Mouse (Mus musculus) gastrocnemius, postnatal 36 days (tissue): Measurements from ENCODE around the gene Rps11. TPM values are rescaled to one million over a fixed set of nuclear protein-coding genes. Genes with fewer than 3 reads are reported as not detected.

Source experiments
- microRNA-seq, 2 experiments: library from miRNA; unstranded; fragments of <30 nt; microRNA quantifications; one replicate each; pipeline ENCODE4 v1.2.0; 2021
- total RNA-seq, 2 experiments: library from RNA; stranded (reverse); gene quantifications; 2 replicates each; pipeline ENCODE4 v1.2.3; 2021

Gene Rps11
- total RNA-seq, 2 experiments from 2014 or later: 388 to 460 TPM

Small RNA genes lying within 50 kb of the gene (microRNA-seq; reads per million reads assigned to microRNA genes)
- 726 to 763 reads per million in 2 experiments for gene Mir150
- gene Mir5121: 15.8 to 16.3 reads per million in 2 experiments
- gene Mir7055: 0 reads per million in 2 experiments

Other genes with a start within 250 kb of the Rps11 start
- 10 to 100 TPM; 54.0 to 57.5 TPM for gene Med25, start 231.7 kb downstream of the Rps11 start, total RNA-seq
- gene Fuz, start 228.4 kb downstream of the Rps11 start, total RNA-seq: 10 to 100 TPM; 17.3 to 18.1 TPM
- 10 to 100 TPM; 55.0 to 56.3 TPM for gene Ap2a1, start 194.9 kb downstream of the Rps11 start, total RNA-seq
- gene Tsks, start 181.2 kb downstream of the Rps11 start, total RNA-seq: not detected
- gene Cpt1c, start 149.6 kb downstream of the Rps11 start, total RNA-seq: 1 to 10 TPM; 1.2 to 1.8 TPM
- gene Prmt1, start 137.9 kb downstream of the Rps11 start, total RNA-seq: 100 to 1,000 TPM; 105 to 123 TPM
- gene Irf3, start 126.8 kb downstream of the Rps11 start, total RNA-seq: 10 to 100 TPM; 18.3 to 20.3 TPM
- gene Bcl2l12, start 125.7 kb downstream of the Rps11 start, total RNA-seq: 1 to 10 TPM; 8.0 to 8.9 TPM
- 10 to 100 TPM; 36.9 to 40.2 TPM for gene Scaf1, start 108.1 kb downstream of the Rps11 start, total RNA-seq
- gene Rras, start 106.5 kb downstream of the Rps11 start, total RNA-seq: 10 to 100 TPM; 20.6 to 21.8 TPM
- 10 to 100 TPM; 11.3 to 14.1 TPM for gene Prr12, start 71.6 kb downstream of the Rps11 start, total RNA-seq
- 10 to 100 TPM; 29.0 to 30.8 TPM for gene Nosip, start 62.0 kb downstream of the Rps11 start, total RNA-seq
- 1 to 10 TPM; 8.0 to 8.8 TPM for gene Prrg2, start 61.8 kb downstream of the Rps11 start, total RNA-seq
- 10 to 100 TPM; 17.3 to 20.9 TPM for gene Rcn3, start 32.2 kb downstream of the Rps11 start, total RNA-seq
- 10 to 100 TPM; 39.2 to 40.0 TPM for gene Fcgrt, start 20.6 kb downstream of the Rps11 start, total RNA-seq
- 100 to 1,000 TPM; 488 to 598 TPM for gene Rpl13a, start 4.3 kb upstream of the Rps11 start, total RNA-seq
- not detected for gene Gm45713, start 11.8 kb upstream of the Rps11 start, total RNA-seq
- 1 to 10 TPM; 2.8 to 4.0 TPM for gene Flt3l, start 12.0 kb upstream of the Rps11 start, total RNA-seq
- 10 to 100 TPM; 28.6 to 36.2 TPM for gene Pih1d1, start 29.9 kb upstream of the Rps11 start, total RNA-seq
- gene Aldh16a1, start 30.1 kb upstream of the Rps11 start, total RNA-seq: 10 to 100 TPM; 10.6 to 14.3 TPM
- gene Slc17a7, start 39.5 kb upstream of the Rps11 start, total RNA-seq: under 1 TPM; 0.76 to 0.79 TPM
- not detected for gene Gfy, start 55.1 kb upstream of the Rps11 start, total RNA-seq
- gene Pth2, start 56.6 kb upstream of the Rps11 start, total RNA-seq: not detected
- gene Ccdc155, start 80.5 kb upstream of the Rps11 start, total RNA-seq: not detected
- not detected for gene Dkkl1, start 87.7 kb upstream of the Rps11 start, total RNA-seq
- gene Tead2, start 91.3 kb upstream of the Rps11 start, total RNA-seq: 1 to 10 TPM; 2.7 to 3.3 TPM
- gene Cd37, start 114.7 kb upstream of the Rps11 start, total RNA-seq: 1 to 10 TPM in 1 of 2 experiments, under 1 TPM in 1; 0.79 to 1.5 TPM
- gene Slc6a16, start 116.6 kb upstream of the Rps11 start, total RNA-seq: not detected
- gene Slc6a21, start 153.1 kb upstream of the Rps11 start, total RNA-seq: not detected
- 10 to 100 TPM; 20.1 to 20.7 TPM for gene Trpm4, start 209.3 kb upstream of the Rps11 start, total RNA-seq
- gene Hrc, start 210.9 kb upstream of the Rps11 start, total RNA-seq: 100 to 1,000 TPM; 818 to 890 TPM
- under 1 TPM; 0.07 to 0.08 TPM for gene Ppfia3, start 242.6 kb upstream of the Rps11 start, total RNA-seq
- gene Lin7b, start 246.1 kb upstream of the Rps11 start, total RNA-seq: not detected